Mouse (Mus musculus) retina, embryonic 14.5 days (tissue): Measurements from ENCODE around the gene S100a5.

Source experiments
- DNase-seq: peaks from one replicate; pipeline ENCODE4 v3.0.0-alpha.2; 2015; ENCODE audit warnings: low spot score

S100a5 gene

GRCm38 (mm10) chr3:90608223-90608622 lies at the start of gene S100a5:
S100a5 (plus strand) TSS chr3:90608523.
- no peak for DNase-seq

GRCm38 (mm10) chr3:90560008-90560628 lies 48.2 kb upstream of the S100a5 start, which contains the start of gene S100a3:
S100a3 (plus strand) TSS chr3:90560578.
- DNase-seq, result no peak

DNA sequence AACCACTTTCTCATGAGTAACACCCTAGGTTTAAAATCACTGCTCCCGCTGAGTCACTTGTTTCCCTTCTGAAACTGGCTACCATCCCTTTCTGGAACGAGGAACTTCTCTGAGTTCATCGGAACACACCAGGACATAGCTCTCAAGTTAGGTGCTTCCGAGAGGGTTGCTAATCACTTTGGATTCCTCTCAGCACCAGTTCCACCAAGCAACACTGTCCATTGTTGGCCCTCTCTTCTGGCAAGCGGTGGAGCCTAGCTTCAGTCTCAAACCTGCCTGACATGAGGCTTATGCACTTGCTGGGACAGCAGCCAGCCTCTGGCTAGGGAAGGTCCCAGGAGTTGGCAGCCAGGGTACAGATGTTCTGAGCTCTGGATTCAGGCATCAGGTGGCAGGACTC lies 33.6 kb upstream of the S100a5 start:
- DNase-seq, result no peak

GRCm38 (mm10) chr3:90575320-90575719 lies 33.0 kb upstream of the S100a5 start:
- no peak for DNase-seq

GRCm38 (mm10) chr3:90576351-90577001 lies 31.8 kb upstream of the S100a5 start:
- DNase-seq, result no peak

DNA sequence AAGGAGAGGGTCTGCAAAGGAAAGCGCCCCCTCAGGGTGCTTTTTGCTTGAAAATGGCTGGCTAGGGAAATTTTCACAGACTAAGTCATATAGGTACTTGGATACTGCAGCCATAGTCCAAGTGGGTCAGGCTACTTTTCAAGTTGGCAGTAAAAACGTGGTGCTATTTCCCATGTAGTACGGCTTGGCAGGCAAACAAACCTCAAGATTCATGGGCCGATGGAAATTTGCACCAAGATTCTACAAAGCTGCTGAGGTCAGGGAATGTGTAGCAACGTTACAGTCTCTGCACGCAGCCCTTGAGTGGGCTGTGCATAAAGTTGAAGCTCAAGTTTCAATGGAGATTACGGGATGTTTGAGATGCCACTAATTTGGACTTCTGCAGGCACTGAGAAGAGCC lies 28.9 kb upstream of the S100a5 start:
- no peak for DNase-seq

- DNase-seq, result no peak
These were observed 27.2 kb upstream of the S100a5 start for GRCm38 (mm10) chr3:90581141-90581540.

GRCm38 (mm10) chr3:90582156-90582555 lies 26.2 kb upstream of the S100a5 start:
- DNase-seq, result peak; percentile 20

- no peak for DNase-seq
These were observed 25.8 kb upstream of the S100a5 start for GRCm38 (mm10) chr3:90582556-90582955.

GRCm38 (mm10) chr3:90583893-90584292 lies 24.4 kb upstream of the S100a5 start:
- DNase-seq, result no peak

DNA sequence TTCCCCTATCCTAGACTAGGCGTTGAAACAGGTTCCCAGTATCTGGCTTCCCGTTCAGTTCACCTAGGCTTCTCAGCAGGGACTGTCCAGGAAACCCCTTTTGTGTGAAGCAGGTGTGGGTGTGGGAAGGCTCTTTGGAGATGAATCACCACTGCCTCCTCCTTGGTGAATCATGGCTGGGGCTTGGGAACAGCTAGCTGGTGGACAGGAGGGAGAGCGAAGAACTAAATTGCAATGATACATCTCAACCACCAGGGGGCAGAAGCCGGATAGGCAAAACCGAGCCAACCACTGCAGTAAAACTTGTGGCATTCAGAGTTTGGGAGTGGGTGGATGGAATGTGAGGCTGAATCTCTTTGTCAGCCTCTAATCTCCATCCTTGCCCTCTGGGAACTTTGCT lies 22.7 kb upstream of the S100a5 start:
- peak; percentile 86 for DNase-seq

DNA sequence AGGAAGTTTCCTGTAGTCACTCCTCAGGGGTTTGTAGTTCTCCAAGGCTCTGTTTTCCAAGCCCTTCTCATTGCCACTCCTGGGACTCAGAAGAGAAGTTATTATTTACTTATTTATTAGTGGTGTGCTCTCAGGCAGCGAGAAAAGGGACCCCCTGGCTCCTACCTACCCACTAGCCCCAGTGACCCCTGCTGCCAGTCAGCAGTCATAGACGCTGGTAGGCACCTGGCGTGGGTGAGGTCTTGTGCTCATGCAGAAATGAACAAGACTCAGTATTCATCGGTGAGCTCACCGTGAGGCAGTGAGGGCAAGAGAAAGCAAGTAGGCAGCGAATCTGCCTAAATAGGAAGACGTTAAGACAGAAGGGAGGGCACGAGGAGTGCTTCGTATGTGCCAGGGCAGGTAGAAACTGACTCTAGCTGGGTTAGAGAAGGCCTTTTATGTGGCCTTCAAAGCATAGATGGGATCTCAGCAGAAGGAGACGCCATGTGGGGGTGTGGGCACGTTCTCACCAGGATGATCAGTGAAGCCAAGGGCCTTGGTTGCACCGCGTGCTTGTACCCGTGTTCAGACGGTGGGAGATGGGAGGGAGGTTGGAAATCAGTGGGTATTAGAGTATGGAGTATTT lies 22.2 kb upstream of the S100a5 start:
- DNase-seq, result no peak

DNA sequence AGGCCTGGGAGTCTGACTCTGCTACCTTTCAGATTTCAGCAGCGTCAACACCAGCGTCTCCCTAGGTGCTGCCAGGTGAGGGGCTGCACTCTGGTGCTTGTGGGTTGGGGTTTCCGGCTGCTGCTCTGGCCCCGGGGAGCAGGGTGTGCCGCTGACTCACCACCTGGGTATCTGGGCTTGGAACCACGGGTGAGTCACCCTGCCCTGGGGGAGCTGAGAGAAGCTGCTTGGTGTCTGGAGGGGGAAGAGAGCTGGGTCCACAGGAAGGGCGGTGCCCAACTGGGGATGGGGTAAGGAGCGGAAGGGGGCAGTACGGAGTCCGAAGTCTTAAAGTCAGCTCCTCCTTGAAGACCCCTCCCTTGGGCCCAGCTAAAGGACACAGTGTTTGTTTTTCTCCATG lies 21.4 kb upstream of the S100a5 start:
- DNase-seq, result no peak

DNA sequence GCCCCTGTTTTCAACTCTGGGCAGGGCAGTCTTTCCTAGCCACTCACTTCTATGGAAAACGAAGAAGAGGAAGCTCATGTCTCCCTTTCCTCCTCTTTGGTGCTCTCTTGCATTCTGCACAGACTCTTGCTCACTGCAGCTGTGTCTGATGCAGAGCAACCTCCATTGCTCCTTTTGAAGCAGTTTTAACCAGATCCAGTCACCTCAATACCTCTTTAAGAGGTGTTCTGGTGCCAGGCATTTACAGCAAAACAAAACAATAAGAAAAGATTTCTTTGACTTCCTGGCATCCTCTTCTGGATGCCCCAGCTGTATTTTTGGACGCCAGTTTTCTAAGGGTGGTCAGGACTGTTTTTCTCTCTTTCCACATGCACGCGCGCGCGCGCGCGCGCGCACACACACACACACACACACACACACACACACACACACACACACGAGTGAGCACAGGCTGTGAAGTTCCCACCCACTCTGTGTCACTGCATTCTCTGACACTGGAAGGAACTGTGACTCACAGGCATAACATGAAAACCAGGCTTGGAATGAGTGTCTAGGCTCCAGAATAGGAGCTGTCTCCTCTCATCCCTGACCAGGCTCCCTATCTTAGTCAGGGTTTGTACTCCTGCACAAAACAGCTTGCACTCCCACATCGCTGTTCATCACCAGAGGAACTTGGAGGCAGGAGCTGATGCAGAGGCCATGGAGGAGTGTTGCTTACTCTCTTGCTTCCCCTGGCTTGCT lies 20.8 kb upstream of the S100a5 start:
- no peak for DNase-seq

DNA sequence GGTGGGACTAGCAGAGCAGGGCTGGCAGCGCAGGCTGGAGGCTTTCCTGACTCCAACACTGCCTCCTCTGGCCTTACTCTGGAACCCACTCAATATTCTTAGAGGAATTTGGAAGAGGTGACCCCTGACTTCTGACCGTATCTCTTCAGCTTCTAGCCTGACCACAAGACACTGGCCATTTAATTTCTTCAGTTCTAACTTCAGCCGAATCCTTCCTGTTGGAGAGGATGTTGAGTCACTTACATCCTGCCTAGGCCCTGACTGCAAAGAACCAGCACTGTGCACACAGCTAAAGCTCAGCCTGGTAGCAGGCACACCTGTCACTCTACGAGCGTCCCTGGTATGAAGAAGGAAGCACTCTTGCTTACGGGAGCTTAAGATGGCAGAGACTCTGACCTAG lies 18.9 kb upstream of the S100a5 start:
- DNase-seq, result no peak

GRCm38 (mm10) chr3:90589947-90590346 lies 18.4 kb upstream of the S100a5 start, which contains the start of gene S100a2:
S100a2 (plus strand) TSS chr3:90590247.
- no peak for DNase-seq

- no peak for DNase-seq
These were observed 13.9 kb upstream of the S100a5 start for GRCm38 (mm10) chr3:90594466-90594865.

DNA sequence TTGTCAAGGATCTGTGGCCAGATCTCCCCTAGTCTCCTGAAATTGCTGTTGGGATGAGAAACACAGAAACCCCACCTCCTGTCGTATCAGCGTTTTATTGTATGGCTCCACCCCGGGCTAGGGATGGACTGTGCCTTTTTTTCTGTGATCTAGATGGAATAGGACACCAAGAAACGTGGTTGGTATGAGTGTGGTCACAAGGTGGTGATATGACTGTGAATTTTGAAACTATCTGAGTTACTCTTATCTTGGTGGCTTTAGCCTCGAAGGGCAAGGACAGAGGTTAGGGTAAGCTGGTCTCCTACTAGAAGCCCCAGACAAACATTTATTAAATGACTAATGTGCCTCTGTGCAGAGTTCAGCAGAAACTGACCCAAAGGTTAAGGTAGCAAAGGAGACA lies 12.8 kb upstream of the S100a5 start:
- no peak for DNase-seq

GRCm38 (mm10) chr3:90596810-90597209 lies 11.5 kb upstream of the S100a5 start:
- DNase-seq, result no peak

GRCm38 (mm10) chr3:90597736-90598135 lies 10.6 kb upstream of the S100a5 start:
- DNase-seq, result no peak

- DNase-seq, result peak; percentile 60
These were observed 10.1 kb upstream of the S100a5 start for GRCm38 (mm10) chr3:90598212-90598611.

GRCm38 (mm10) chr3:90599401-90599800 lies 8.9 kb upstream of the S100a5 start:
- no peak for DNase-seq

- no peak for DNase-seq
These were observed 8.3 kb upstream of the S100a5 start for GRCm38 (mm10) chr3:90600036-90600435.
